Comparison of ENCODE assay signal across 13 mouse cellular contexts in genomic region chr2:44736618-44737017, GRCm38 (mm10).
"Had no signal": no experiment of that assay in that cellular context is flagged by ENCODE, and none has a peak within 500 bp of the region (broad histone marks: within the 10 kb centered on the region; RNA-seq: fewer than 3 reads in every experiment).

No protein-coding gene starts in this region.

- DNase-seq: liver, postnatal 0 days; lung, adult 2 months; lung, postnatal 14 days; lung, postnatal 36 days; retina, postnatal 1 day; right cerebral cortex, adult 18-20 months; right cerebral cortex, postnatal 14 days; thymus, adult 18-20 months; thymus, postnatal 14 days; thymus, postnatal 36 days had no signal

- ATAC-seq: liver, postnatal 0 days; lung, postnatal 0 days; midbrain, embryonic 13.5 days; midbrain, embryonic 15.5 days had no signal
